Mouse (Mus musculus) megakaryocyte, embryonic 14.5 days (primary cell): ENCODE data around the gene Htra3.

ENCODE experiments used
- FLI1 ChIP-seq: IDR thresholded peaks from 2 replicates; pipeline ENCODE4 v1.6.1; 2012; ENCODE audit warnings: low read length, inconsistent platforms, mixed read lengths
- GATA1 ChIP-seq: IDR thresholded peaks from 3 replicates; pipeline ENCODE4 v1.6.1; 2012; ENCODE audit warnings: mixed read lengths, low read length, inconsistent platforms, borderline replicate concordance

DNA sequence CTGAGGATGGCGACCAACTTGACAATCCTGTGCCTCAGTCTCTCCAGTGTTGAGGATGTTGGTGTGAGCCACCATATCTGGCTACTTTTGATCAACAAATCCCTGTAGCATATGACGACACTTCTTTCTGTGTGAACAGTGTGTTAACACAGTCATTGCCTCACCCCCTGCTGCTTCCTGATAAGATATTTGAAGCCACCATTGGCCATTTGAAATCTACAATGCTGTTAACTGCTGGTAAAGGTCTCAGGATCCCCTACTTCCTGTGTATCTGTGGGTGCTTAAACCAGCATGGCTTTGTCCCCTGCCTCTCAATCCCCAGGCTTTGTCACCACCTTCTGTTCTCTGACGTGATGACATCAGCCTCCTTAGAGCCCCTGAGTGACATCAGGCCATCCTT is 5.5 kb upstream of the Htra3 start:
- no peak for TF ChIP-seq GATA1
- no peak for TF ChIP-seq FLI1
